Mouse (Mus musculus) lung, embryonic 15.5 days (tissue): ENCODE data around the gene Otud3. TPM values are rescaled to one million over a fixed set of nuclear protein-coding genes. Genes with fewer than 3 reads are reported as not detected.

ENCODE experiments used
- ATAC-seq: fragments of 200-750 bp; cut with Nextera tagmentation; 2 replicates; pipeline ENCODE4 v1.8.0; 2017; ENCODE audit warnings: moderate number of reproducible peaks, borderline replicate concordance; ENCODE audit not compliant: low FRiP score, low TSS enrichment; ENCODE audit errors: extremely low read depth
- H3K27ac ChIP-seq: fragments of 300-500 bp; sonication (generic); 2 replicates; pipeline ENCODE4 v1.5.1; 2015; ENCODE audit warnings: moderate library complexity, mild to moderate bottlenecking, inconsistent platforms
- H3K27me3 ChIP-seq: fragments of 300-500 bp; sonication (generic); 2 replicates; pipeline ENCODE4 v1.6.1; 2015; ENCODE audit warnings: inconsistent platforms
- H3K36me3 ChIP-seq: fragments of 300-500 bp; sonication (generic); 2 replicates; pipeline ENCODE4 v1.6.1; 2015; ENCODE audit warnings: inconsistent platforms
- H3K4me1 ChIP-seq: fragments of 300-500 bp; sonication (generic); 2 replicates; pipeline ENCODE4 v1.6.1; 2015; ENCODE audit warnings: inconsistent platforms
- H3K4me2 ChIP-seq: fragments of 300-500 bp; sonication (generic); 2 replicates; pipeline ENCODE4 v1.6.1; 2015; ENCODE audit warnings: inconsistent platforms, mild to moderate bottlenecking, moderate library complexity
- H3K4me3 ChIP-seq: fragments of 300-500 bp; sonication (generic); 2 replicates; pipeline ENCODE4 v1.5.1; 2015; ENCODE audit warnings: mild to moderate bottlenecking, inconsistent platforms
- H3K9ac ChIP-seq: fragments of 300-500 bp; sonication (generic); 2 replicates; pipeline ENCODE4 v1.6.1; 2015; ENCODE audit warnings: inconsistent platforms
- H3K9me3 ChIP-seq: fragments of 300-500 bp; sonication (generic); 2 replicates; pipeline ENCODE4 v1.6.1; 2016; ENCODE audit warnings: inconsistent platforms
- WGBS: fragments of 180-500 bp; shearing (Covaris S2); methylation state at CpG from one replicate; pipeline ENCODE4 v1.1.7; 2015; 5-methylcytosine and 5-hydroxymethylcytosine counted together
- polyA plus RNA-seq: library from polyadenylated mRNA; unstranded; fragments of >200 nt; fragmentation: Nextera tagmentation; extraction: Ambion mirVana; gene quantifications from 2 replicates; pipeline ENCODE4 v1.2.1, GENCODE M21; 2015

Gene Otud3
- 3.7 TPM in 2 replicates for polyA plus RNA-seq

GRCm38 (mm10) chr4:138913797-138914196, at the start of gene Otud3:
Otud3 (minus strand) TSS chr4:138913945.
- no peak within 1 kb of the TSS for H3K27ac ChIP-seq
- H3K9me3 ChIP-seq = no peaks in the 10 kb centered on the region
- peaks cover 9% of the 10 kb centered on the region for H3K4me1 ChIP-seq
- peak within 1 kb of the TSS; percentile 89 for H3K4me2 ChIP-seq
- no peaks in the 10 kb centered on the region for H3K27me3 ChIP-seq
- H3K9ac ChIP-seq = peak within 1 kb of the TSS; percentile 69
- H3K36me3 ChIP-seq = 0 out of 2 replicates have a peak, but pooled peaks cover 7% of the 10 kb centered on the region
- peak; percentile 95 for ATAC-seq
- under 1% methylated on average over 39 of the region's 39 CpGs for WGBS
- peak within 1 kb of the TSS; percentile 80 for H3K4me3 ChIP-seq

GRCm38 (mm10) chr4:138962719-138963118, 49.0 kb upstream of the Otud3 start:
- Histone ChIP-seq H3K27ac (no peak overlapping the region), H3K36me3 (no peaks in the 10 kb centered on the region), H3K4me1 (peaks cover 11% of the 10 kb centered on the region; the same call in 1 of the 2 replicates), H3K4me3 (no peak overlapping the region), H3K4me2 (no peak overlapping the region), H3K27me3 (no peaks in the 10 kb centered on the region), H3K9me3 (no peaks in the 10 kb centered on the region), H3K9ac (no peak overlapping the region)
- 79% methylated on average over 5 of the region's 5 CpGs for WGBS
- no peak for ATAC-seq

- H3K36me3 ChIP-seq = no peaks in the 10 kb centered on the region
- ATAC-seq = no peak
- H3K4me3 ChIP-seq = no peak overlapping the region
- no peak overlapping the region for H3K27ac ChIP-seq
- H3K27me3 ChIP-seq = no peaks in the 10 kb centered on the region
- no peak overlapping the region for H3K4me2 ChIP-seq
- H3K9ac ChIP-seq = no peak overlapping the region
- H3K9me3 ChIP-seq = no peaks in the 10 kb centered on the region
- H3K4me1 ChIP-seq = no peaks in the 10 kb centered on the region
- 71% methylated on average over 7 of the region's 7 CpGs for WGBS
Measured at GRCm38 (mm10) chr4:138959926-138960325, 46.2 kb upstream of the Otud3 start.

GRCm38 (mm10) chr4:138959120-138959519, 45.4 kb upstream of the Otud3 start:
- 82% methylated on average over 15 of the region's 15 CpGs for WGBS
- H3K9ac ChIP-seq = no peak overlapping the region
- no peaks in the 10 kb centered on the region for H3K9me3 ChIP-seq
- no peaks in the 10 kb centered on the region for H3K27me3 ChIP-seq
- H3K4me2 ChIP-seq = no peak overlapping the region
- H3K4me1 ChIP-seq = no peaks in the 10 kb centered on the region
- no peaks in the 10 kb centered on the region for H3K36me3 ChIP-seq
- H3K27ac ChIP-seq = no peak overlapping the region
- no peak overlapping the region for H3K4me3 ChIP-seq
- no peak for ATAC-seq

GRCm38 (mm10) chr4:138958612-138959011, 44.9 kb upstream of the Otud3 start:
- Histone ChIP-seq H3K4me3 (no peak overlapping the region), H3K27me3 (no peaks in the 10 kb centered on the region), H3K4me2 (no peak overlapping the region), H3K9me3 (no peaks in the 10 kb centered on the region), H3K4me1 (no peaks in the 10 kb centered on the region), H3K9ac (no peak overlapping the region), H3K27ac (no peak overlapping the region), H3K36me3 (no peaks in the 10 kb centered on the region)
- ATAC-seq = no peak
- 79% methylated on average over 9 of the region's 9 CpGs for WGBS

- no peak for ATAC-seq
- H3K27me3 ChIP-seq = no peaks in the 10 kb centered on the region
- H3K4me2 ChIP-seq = no peak overlapping the region
- no peaks in the 10 kb centered on the region for H3K4me1 ChIP-seq
- H3K9ac ChIP-seq = no peak overlapping the region
- no peak overlapping the region for H3K4me3 ChIP-seq
- H3K27ac ChIP-seq = no peak overlapping the region
- no peaks in the 10 kb centered on the region for H3K36me3 ChIP-seq
- WGBS = 82% methylated on average over 2 of the region's 2 CpGs
- no peaks in the 10 kb centered on the region for H3K9me3 ChIP-seq
Measured at GRCm38 (mm10) chr4:138948257-138948656, 34.5 kb upstream of the Otud3 start.

GRCm38 (mm10) chr4:138943730-138944129, 30.0 kb upstream of the Otud3 start:
- peak overlapping the region; percentile 34 for H3K4me3 ChIP-seq
- no peaks in the 10 kb centered on the region for H3K9me3 ChIP-seq
- peaks cover 21% of the 10 kb centered on the region for H3K4me1 ChIP-seq
- no peak overlapping the region for H3K9ac ChIP-seq
- no peaks in the 10 kb centered on the region for H3K27me3 ChIP-seq
- H3K4me2 ChIP-seq = peak overlapping the region; percentile 41; the same call in 1 of the 2 replicates
- H3K36me3 ChIP-seq = no peaks in the 10 kb centered on the region
- peak; percentile 50; the same call in 1 of the 2 replicates for ATAC-seq
- no peak overlapping the region for H3K27ac ChIP-seq
- 29% methylated on average over 15 of the region's 15 CpGs for WGBS

GRCm38 (mm10) chr4:138941966-138942365, 28.2 kb upstream of the Otud3 start:
- WGBS = 21% methylated on average over 6 of the region's 6 CpGs
- peak overlapping the region; percentile 80 for H3K27ac ChIP-seq
- no peaks in the 10 kb centered on the region for H3K36me3 ChIP-seq
- no peaks in the 10 kb centered on the region for H3K9me3 ChIP-seq
- H3K9ac ChIP-seq = no peak overlapping the region
- H3K4me3 ChIP-seq = no peak overlapping the region
- ATAC-seq = no peak; the same call in 1 of the 2 replicates
- peaks cover 33% of the 10 kb centered on the region for H3K4me1 ChIP-seq
- no peak overlapping the region for H3K4me2 ChIP-seq
- no peaks in the 10 kb centered on the region for H3K27me3 ChIP-seq

GRCm38 (mm10) chr4:138941401-138941800, 27.7 kb upstream of the Otud3 start:
- no peak for ATAC-seq
- Histone ChIP-seq H3K4me1 (peaks cover 33% of the 10 kb centered on the region), H3K9me3 (no peaks in the 10 kb centered on the region), H3K9ac (no peak overlapping the region), H3K4me3 (no peak overlapping the region), H3K4me2 (no peak overlapping the region), H3K27me3 (no peaks in the 10 kb centered on the region), H3K27ac (peak overlapping the region; percentile 80), H3K36me3 (no peaks in the 10 kb centered on the region)
- 22% methylated on average over 7 of the region's 7 CpGs for WGBS

GRCm38 (mm10) chr4:138939481-138939880, 25.7 kb upstream of the Otud3 start:
- H3K4me2 ChIP-seq = no peak overlapping the region
- H3K27ac ChIP-seq = peak overlapping the region; percentile 78
- peaks cover 33% of the 10 kb centered on the region for H3K4me1 ChIP-seq
- ATAC-seq = 0 out of 2 replicates have a peak, but pooled peaks have one; percentile 49
- 45% methylated on average over 4 of the region's 4 CpGs for WGBS
- H3K9me3 ChIP-seq = no peaks in the 10 kb centered on the region
- H3K4me3 ChIP-seq = no peak overlapping the region
- H3K36me3 ChIP-seq = no peaks in the 10 kb centered on the region
- H3K9ac ChIP-seq = no peak overlapping the region
- H3K27me3 ChIP-seq = no peaks in the 10 kb centered on the region

GRCm38 (mm10) chr4:138938495-138939269, 24.9 kb upstream of the Otud3 start:
- H3K9ac ChIP-seq = no peak overlapping the region
- no peaks in the 10 kb centered on the region for H3K9me3 ChIP-seq
- H3K4me3 ChIP-seq = no peak overlapping the region
- H3K4me2 ChIP-seq = peak overlapping the region; percentile 18; the same call in 1 of the 2 replicates
- no peak for ATAC-seq
- no peaks in the 10 kb centered on the region for H3K36me3 ChIP-seq
- no peaks in the 10 kb centered on the region for H3K27me3 ChIP-seq
- H3K4me1 ChIP-seq = peaks cover 33% of the 10 kb centered on the region
- WGBS = 34% methylated on average over 10 of the region's 10 CpGs
- H3K27ac ChIP-seq = peak overlapping the region; percentile 78

GRCm38 (mm10) chr4:138934456-138935145, 20.9 kb upstream of the Otud3 start:
- WGBS = 82% methylated on average over 11 of the region's 11 CpGs
- Histone ChIP-seq H3K4me1 (peaks cover 18% of the 10 kb centered on the region), H3K27me3 (no peaks in the 10 kb centered on the region), H3K9ac (no peak overlapping the region), H3K27ac (no peak overlapping the region), H3K4me3 (no peak overlapping the region), H3K36me3 (no peaks in the 10 kb centered on the region), H3K4me2 (no peak overlapping the region), H3K9me3 (no peaks in the 10 kb centered on the region)
- ATAC-seq = no peak
